Mouse (Mus musculus): ENCODE measurements around the gene Gm49358.

Gm49358 gene

DNA sequence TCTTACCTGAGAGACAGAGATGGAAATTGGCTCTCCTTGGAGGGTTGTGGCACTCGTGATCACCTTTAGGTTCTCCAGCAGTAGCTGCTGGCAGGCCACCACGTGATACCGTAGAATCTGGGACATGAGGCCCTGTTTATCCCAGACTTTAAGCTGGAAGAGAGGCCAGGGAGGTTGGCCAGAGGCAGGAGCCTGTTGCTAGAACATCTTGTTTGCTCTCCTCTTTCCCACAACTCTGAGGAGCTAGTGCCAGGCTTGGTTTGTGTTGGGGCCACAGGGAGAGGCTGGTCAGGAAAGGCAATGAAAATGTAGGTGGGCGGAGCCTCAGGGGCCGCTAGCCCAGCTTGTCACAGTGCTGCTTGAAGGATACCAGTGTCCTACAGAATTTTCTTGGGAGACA lies 108.8 kb downstream of the Gm49358 start:
- no peak for DNase-seq (ENCODE audit: low read depth, low spot score)

GRCm38 (mm10) chr10:86878721-86879120 lies 114.9 kb downstream of the Gm49358 start:
- no peak for DNase-seq (ENCODE audit: low read depth, low spot score)

DNA sequence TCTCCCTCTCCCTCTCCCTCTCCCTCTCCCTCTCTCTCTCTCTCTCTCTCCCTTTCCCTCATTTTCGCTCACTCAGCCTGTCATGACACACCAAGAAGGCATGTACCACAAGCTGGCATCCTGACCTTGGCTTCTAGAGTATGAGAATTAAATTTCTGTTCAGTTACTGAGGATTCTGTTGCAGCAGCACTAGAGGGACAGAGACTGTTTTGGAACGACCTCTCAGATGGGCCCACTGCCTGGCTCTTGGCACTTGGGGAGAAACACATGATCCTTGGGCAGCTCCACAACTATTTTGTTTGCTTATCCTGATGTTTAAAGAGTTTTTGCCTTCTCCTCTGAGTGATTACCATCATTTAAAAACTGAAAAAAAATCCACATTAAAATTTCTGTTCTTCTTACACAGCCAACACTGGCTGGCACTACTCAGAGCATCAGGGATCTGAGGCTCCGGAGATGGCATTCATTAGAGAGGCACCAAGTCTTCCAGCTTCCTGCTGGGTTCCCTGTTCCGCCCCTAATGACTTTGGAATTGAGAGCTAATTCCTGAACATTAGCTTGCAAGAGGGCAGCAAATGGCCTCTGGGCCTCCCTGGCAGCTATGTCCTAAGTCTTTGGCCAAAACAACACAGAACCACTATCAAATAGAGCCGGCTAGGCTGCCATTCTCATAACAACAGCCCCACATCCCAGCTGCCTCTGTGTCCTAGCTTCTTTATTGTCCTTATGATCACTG lies 116.5 kb downstream of the Gm49358 start:
- no peak for DNase-seq (ENCODE audit: low read depth, low spot score)

- DNase-seq (ENCODE audit: low read depth, low spot score), result no peak
Measured at GRCm38 (mm10) chr10:86881448-86881847, 117.7 kb downstream of the Gm49358 start.
